Mouse (Mus musculus): ENCODE results near the gene Dhcr24. TPM values are rescaled to one million over a fixed set of nuclear protein-coding genes. Genes with fewer than 3 reads are reported as not detected.

The Dhcr24 gene
- polyA plus RNA-seq, 1 experiment from 2014 or later = 7.3 TPM

DNA sequence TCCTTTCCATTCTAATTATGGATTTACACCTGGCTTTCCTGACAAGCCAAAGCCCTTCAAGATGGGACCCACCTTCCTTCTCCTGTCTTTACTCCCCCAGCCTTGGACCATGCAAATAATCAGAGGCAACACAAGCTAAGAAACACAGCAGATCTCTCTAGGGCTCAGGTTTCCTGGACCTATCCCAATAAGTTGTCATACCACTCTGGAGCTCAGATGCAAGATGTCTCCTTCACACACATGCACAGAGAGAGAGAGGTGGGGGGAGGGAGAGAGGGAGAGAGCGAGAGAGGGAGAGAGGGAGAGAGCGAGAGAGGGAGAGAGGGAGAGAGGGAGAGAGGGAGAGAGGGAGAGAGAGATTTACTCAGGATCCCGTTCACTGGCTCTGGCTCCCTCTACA lies 71.5 kb downstream of the Dhcr24 start:
- whole genome bisulfite sequencing = 50% methylated on average over 1 of the region's 3 CpGs
- Histone ChIP-seq H3K4me2 (replicated peaks) (no peak overlapping the region), H3K27ac (no peak overlapping the region), H3K27me3 (peaks cover 3% of the 10 kb centered on the region; the same call in 1 of the 2 replicates), H3K9me3 (replicated peaks) (no peaks in the 10 kb centered on the region), H3K4me3 (no peak overlapping the region), H3K4me1 (peaks cover 21% of the 10 kb centered on the region), H3K9ac (no peak overlapping the region), H3K36me3 (no peaks in the 10 kb centered on the region)
- ATAC-seq (ENCODE audit: low FRiP score) = no peak

- Histone ChIP-seq H3K4me2 (replicated peaks) (no peak overlapping the region), H3K27me3 (peaks cover 3% of the 10 kb centered on the region; the same call in 1 of the 2 replicates), H3K36me3 (no peaks in the 10 kb centered on the region), H3K4me3 (no peak overlapping the region), H3K4me1 (peaks cover 21% of the 10 kb centered on the region), H3K9ac (no peak overlapping the region), H3K27ac (peak overlapping the region; percentile 71), H3K9me3 (replicated peaks) (no peaks in the 10 kb centered on the region)
- 27% methylated on average over 8 of the region's 8 CpGs for WGBS
- 0 out of 2 replicates have a peak, but pooled peaks have one; percentile 32 for ATAC-seq (ENCODE audit: low FRiP score)
Observed at GRCm38 (mm10) chr4:106633281-106634085, 72.6 kb downstream of the Dhcr24 start.

DNA sequence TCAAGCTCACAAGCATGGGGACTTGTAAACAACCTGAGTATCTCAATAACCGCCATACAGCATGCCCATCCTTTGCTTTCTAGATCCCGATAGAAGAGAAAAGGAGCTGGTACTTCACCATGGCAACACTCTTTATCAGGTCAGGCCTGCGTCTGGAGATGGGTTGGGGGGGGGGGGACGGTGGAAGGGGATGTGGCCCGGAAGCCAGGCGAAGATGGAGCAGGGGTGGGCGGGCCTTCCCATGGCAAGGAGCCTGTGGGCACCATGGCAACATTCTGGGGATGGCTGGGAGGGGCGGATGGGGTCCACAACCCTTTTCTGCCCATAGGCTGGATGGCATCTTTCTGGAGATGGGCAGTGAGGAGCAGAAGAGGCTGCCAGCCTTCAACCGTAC lies 73.2 kb downstream of the Dhcr24 start:
- Histone ChIP-seq H3K27ac (peak overlapping the region; percentile 71; the same call in 1 of the 2 replicates), H3K4me2 (replicated peaks) (no peak overlapping the region), H3K36me3 (no peaks in the 10 kb centered on the region), H3K9ac (no peak overlapping the region), H3K4me1 (peaks cover 21% of the 10 kb centered on the region), H3K27me3 (peaks cover 3% of the 10 kb centered on the region; the same call in 1 of the 2 replicates), H3K9me3 (replicated peaks) (no peaks in the 10 kb centered on the region), H3K4me3 (no peak overlapping the region)
- WGBS = 54% methylated on average over 8 of the region's 9 CpGs
- no peak for ATAC-seq (ENCODE audit: low FRiP score)

Other genes with a start within 250 kb of the Dhcr24 start
- 10.8 and 12.7 TPM in 2 replicates for gene Usp24, start 244.8 kb upstream of the Dhcr24 start, polyA plus RNA-seq (2016; fragmentation: Nextera tagmentation; extraction: Ambion mirVana)
- 1.0 and 1.1 TPM in 2 replicates for gene Pcsk9, start 96.7 kb upstream of the Dhcr24 start, polyA plus RNA-seq (2016; fragmentation: Nextera tagmentation; extraction: Ambion mirVana)
- gene Bsnd, start 68.8 kb upstream of the Dhcr24 start, polyA plus RNA-seq (2016; fragmentation: Nextera tagmentation; extraction: Ambion mirVana) = 0.08 TPM in 1 of 2 replicates, not detected in the other
- gene Lexm, start 56.2 kb downstream of the Dhcr24 start, polyA plus RNA-seq (2016; fragmentation: Nextera tagmentation; extraction: Ambion mirVana) = 0.29 and 0.70 TPM in 2 replicates
- gene Ttc22, start 61.4 kb downstream of the Dhcr24 start, polyA plus RNA-seq (2016; fragmentation: Nextera tagmentation; extraction: Ambion mirVana) = 0.68 and 0.83 TPM in 2 replicates
- gene Pars2, start 90.0 kb downstream of the Dhcr24 start, polyA plus RNA-seq (2016; fragmentation: Nextera tagmentation; extraction: Ambion mirVana) = 10.6 and 11.7 TPM in 2 replicates
- 97.6 and 99.6 TPM in 2 replicates for gene Ttc4, start 117.9 kb downstream of the Dhcr24 start, polyA plus RNA-seq (2016; fragmentation: Nextera tagmentation; extraction: Ambion mirVana)
- gene Mroh7, start 169.9 kb downstream of the Dhcr24 start, polyA plus RNA-seq (2016; fragmentation: Nextera tagmentation; extraction: Ambion mirVana) = 0.81 and 0.91 TPM in 2 replicates
- gene Fam151a, start 172.9 kb downstream of the Dhcr24 start, polyA plus RNA-seq (2016; fragmentation: Nextera tagmentation; extraction: Ambion mirVana) = not detected in 2 replicates
- gene Acot11, start 244.0 kb downstream of the Dhcr24 start, polyA plus RNA-seq (2016; fragmentation: Nextera tagmentation; extraction: Ambion mirVana) = 2.4 TPM in 2 replicates

Data from hindbrain, embryonic 12.5 days (tissue).